Mouse (Mus musculus) left cerebral cortex, postnatal 25 days (tissue): ENCODE results near the gene Pign. TPM values are rescaled to one million over a fixed set of nuclear protein-coding genes. Genes with fewer than 3 reads are reported as not detected.

ENCODE experiments used
- DNase-seq, 2 experiments: peaks; one replicate each; pipeline ENCODE4 v3.0.0; 2022; ENCODE audit warnings: low spot score in 2 of 2, mixed read lengths in 1 of 2
- intact Hi-C: fragments of 180-260 bp; cut with DNase I; formaldehyde crosslinking; loops from one replicate; pipeline ENCODE4 v1.15.1; 2025
- total RNA-seq, 2 experiments: library from RNA; stranded (reverse); gene quantifications; 2 replicates each; pipeline ENCODE4 v1.2.3; 2021

Gene Pign
- 10 to 100 TPM; 12.9 to 17.8 TPM for total RNA-seq

DNA sequence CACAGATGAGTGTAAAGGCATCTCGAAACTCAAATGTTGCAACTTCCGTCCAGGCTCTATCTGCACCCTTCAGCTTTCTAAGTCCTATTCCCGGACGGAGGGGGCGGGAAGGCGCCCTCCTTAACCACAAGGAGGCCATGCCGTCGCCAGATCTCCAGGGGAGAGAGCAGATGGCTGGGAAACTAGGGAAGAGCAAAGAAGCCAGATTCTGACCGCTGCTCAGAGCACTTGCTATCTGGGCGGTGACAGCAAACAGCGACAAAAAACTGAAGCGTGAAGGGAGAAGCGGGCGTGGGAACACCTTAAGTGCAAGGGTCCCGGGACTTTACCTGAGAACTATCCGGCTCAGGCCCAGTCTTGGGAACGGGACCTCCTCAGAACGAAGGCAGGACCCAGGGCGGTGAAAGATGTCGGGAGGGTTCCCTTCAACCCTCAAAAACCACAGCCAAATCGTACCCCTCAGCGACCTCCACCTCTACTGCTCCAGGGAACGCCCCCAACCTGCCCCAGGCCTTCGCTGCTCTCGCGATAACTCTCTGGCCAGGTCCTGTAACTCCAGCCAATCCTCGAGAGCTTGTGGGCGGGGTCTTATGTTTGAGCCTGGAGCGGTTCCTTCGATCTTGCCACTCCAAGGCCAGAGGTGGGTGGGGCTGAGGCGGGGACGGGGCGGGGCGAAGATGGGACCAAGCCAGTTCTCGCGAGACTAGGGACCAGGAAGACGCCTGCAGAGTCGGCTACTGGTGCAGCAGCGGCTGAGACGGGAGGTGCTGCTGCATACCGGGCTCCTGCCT lies at the start of gene Pign, which contains the start of gene Relch:
Gene Pign, minus strand, starts transcription at position 507 of the 791 bp plus-strand sequence.
Gene Relch, plus strand, starts transcription at position 691 of the 791 bp plus-strand sequence.
- intact Hi-C loops: loop anchor here (5.0 kb wide), 1 partner anchor 329 kb away; the partner anchor contains the start of gene Zcchc2
- DNase-seq: peak; percentile 96 to 99

DNA sequence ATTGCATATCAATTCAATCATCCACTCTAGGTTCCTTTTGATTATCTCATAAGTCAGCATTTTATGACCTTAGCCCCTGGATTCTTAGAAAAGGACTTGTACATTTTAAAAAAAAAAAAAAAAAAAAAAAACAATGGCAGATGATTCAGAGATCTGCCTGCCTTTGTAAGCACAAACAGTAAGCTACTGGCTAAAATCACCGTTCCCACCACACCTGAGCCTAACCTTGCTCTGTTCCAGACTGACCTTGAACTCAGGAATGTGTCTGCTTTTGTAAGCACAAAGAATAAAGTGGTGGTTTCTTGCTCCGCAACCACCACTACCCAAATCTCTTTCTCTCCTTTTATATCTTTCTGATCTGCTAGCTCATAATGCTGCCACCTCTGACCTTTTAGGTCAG lies 49.3 kb upstream of the Pign start:
- intact Hi-C loops: no loop called here
- DNase-seq: no peak

DNA sequence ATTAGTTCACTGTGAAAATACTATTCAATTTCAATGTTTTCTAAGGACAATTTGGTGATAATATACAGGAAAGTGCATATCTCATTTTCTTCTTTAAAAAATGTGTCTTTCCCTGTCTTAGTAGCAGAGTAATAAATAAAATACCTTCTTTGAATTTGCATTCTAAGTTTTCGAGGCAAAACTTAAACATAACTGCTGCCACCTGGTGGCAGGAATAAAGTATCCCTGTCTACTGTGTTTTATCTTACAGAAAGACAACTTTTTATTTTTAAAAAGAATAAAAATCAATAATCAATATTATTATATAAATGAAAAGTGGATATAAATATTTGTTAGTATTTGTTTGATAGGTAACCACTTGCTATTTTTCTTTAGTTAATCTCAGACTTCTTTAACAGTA lies 47.8 kb upstream of the Pign start:
- peak in 1 of 2 experiments; percentile 41 for DNase-seq
- intact Hi-C loops: loop anchor here (2.0 kb wide), 1 partner anchor 50 kb away; no protein-coding TSS in a partner anchor

DNA sequence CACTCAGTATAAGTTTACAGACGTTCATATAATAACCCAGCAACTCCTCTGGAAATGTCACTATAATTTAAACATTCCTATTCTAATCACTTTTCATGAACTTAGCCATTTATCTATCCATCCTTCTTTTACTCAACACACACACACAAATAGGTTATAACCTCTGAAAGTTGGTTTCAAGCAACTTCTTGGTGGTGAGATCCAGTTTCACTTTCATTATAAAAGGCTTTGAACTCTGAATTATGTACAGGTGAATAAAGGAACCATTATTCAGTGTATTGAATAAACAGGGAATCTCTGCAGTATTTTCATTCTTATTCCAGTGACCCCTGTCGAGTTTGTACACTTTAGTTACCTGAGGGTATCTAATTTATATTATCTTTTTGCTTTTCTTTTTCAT lies 45.9 kb upstream of the Pign start:
- DNase-seq: no peak
- intact Hi-C loops: no loop called here

DNA sequence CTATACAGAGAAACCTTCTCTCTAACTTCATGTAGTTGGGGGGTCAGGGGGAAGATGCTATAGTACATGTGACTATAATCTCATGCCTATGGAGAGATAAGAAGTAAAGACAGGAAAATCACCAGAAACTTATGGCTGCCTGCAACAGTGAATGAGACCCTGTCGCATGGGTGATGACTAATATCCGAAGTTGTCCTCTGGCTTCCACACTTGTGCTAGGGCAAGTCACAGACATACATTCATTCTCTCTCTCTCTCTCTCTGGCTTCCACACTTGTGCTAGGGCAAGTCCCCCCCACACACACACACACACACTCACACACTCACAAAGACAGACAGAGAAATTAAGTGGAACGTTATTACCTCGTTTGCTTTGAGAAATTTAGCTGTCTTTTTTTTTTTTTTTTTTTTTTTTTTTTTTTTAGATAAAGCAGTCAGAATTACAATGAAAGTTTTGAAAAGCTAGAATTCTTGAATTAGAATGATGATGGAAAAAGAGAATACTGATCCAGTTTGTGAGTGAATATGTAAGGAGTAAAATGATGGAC lies 37.6 kb upstream of the Pign start:
- intact Hi-C loops: no loop called here

DNA sequence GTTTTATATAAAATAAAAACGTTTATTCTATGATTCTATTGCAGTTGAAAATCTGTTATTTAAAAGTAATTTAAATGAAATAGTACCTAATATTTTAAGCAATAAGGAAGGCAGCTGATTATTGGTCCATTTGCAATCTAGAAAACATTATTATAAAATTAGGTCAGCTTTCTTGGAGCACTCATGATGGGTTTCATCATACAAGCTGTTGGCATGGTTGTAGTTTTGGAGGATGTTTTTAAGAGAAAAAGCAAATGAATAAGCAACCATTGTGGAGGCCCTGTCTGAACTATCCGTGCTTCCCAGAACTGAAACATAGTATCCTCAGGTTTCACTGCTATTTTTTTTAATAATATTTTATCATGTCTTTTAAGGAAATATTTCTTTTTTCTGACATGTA lies 32.1 kb upstream of the Pign start:
- no peak for DNase-seq
- intact Hi-C loops: no loop called here

More for the DNA sequence above, 37.6 kb upstream of the Pign start:
- no peak for DNase-seq

DNA sequence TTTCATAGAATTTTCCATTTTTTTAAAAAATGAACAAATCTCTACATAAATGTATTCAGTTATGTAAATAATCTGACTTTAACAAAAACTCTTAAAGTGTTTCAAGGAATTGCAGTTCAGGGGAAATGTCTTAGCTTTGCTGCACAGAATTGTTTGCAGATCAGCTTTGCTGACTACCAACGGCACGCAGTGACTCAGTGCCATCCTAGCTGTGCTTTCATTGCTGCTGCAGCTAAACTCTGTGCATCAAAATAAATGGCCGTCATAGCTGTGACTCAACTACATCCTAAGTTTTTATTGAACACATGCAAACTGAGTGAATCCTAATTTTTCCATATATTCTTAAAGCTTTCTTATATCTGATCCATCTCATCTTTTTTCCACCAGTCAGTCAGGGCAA lies 22.0 kb upstream of the Pign start:
- intact Hi-C loops: no loop called here
- DNase-seq: peak in 1 of 2 experiments; percentile 50

DNA sequence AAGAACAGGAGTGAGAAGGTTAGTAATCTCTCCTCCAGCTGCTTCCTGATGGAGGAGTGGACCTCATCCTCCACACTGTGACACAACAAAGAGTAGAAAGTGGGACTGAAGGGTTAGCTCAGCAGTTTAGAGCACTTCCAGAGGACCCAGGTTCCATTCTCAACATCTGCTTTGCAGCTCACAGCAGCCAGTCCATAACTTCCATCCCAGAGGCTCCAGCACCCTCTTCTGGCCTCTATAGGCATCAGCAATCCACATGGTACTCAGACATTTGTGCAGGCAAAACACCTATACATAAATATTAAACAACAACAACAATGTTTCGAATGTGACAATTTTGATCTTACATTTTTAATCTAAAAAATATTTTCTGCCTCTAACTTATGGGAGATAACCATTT lies 17.1 kb upstream of the Pign start:
- intact Hi-C loops: no loop called here
- DNase-seq: no peak

DNA sequence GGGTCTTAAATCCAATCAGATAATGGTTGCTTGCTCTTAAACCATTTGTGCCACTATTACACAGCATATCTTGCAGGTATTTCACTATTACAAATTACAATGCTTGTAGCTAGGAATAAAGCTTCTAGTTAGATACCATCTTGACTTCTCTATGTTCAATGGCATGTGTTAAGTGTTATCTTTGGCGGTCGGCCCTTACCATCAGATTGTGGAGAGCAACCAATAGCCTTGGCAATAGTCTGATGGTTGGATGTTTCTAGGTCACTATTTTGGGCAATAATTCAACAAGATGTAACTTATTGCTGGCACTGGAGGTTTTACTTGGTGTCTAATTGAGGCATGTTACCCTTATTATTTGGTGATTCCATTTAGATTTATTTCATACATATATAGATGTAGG lies 11.3 kb upstream of the Pign start:
- intact Hi-C loops: no loop called here

DNA sequence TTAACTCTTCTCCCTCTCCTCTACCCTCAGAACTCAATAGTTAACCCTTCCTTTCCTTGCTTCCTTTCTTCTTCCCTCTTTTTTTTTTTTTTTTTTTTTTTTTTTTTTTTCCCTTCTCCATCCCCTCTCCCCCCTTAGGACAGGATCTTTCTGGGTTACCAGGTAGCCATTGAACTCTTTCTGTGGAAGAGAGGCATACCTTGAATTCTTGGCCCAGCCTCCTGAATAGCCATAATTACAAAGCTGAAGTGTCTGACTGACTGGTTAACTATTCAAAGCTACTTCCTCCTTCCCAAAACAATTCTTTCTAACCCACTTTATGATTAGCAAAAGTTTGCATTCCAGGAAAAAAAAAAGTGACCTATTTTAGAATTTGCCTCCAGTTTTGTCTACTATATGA lies 6.2 kb upstream of the Pign start:
- intact Hi-C loops: no loop called here
- no peak for DNase-seq

More for the DNA sequence above, 11.3 kb upstream of the Pign start:
- no peak for DNase-seq

DNA sequence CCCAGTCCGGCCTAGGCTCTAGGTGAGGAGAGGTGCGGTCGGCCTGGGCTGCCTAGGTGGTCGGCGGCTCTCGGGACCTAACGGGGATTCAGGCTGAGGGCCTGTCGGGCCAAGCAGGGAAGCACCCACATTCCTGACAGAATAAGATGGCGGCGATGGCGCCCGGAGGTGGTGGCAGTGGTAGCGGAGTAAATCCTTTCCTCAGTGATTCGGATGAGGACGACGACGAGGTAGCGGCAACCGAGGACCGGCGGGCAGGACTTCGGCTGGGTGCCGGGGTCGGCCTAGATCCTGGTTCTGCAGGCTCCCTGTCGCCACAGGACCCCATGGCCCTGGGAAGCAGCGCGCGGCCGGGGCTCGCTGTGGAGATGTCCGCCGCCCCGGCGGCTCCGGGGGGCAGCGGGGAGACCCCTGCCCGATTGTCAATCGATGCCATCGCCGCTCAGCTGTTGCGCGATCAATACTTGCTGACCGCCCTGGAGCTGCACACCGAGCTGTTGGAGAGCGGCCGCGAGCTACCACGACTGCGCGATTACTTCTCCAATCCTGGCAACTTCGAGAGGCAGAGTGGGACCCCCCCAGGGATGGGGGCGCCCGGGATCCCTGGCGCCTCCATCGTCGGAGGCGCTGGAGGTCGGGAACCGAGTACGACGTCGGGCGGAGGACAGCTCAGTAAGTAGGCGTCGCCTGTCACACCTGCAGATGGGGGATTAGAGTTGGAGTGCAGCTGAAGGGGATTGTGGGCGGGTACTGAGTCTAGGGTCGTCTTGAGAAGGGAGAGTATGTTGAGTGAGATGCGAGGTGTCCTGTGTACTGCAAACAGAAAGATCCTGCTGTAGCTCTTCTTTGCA lies 710 bp upstream of the Pign start:
- intact Hi-C loops: loop anchor here (5.0 kb wide), 1 partner anchor 328 kb away; the partner anchor contains the start of gene Zcchc2
- DNase-seq: no peak

DNA sequence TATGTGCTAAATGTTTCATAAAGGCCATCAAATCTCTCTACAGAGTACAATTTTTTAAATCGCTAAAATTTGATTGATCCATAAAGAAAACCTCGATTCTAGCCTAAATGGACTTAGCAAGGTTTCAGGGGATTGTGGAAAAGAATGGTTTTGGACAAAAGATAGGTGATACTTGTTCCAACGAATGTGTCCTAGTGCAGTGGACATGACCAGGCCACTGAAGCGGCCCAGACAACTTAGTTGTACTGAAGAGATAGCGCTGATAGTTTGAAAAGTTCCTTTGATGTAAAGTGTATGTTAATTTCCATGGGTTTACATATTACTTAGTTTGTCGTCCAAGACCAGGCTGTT lies 682 bp downstream of the Pign start:
- intact Hi-C loops: loop anchor here (5.0 kb wide), 1 partner anchor 330 kb away; the partner anchor contains the start of gene Zcchc2

DNA sequence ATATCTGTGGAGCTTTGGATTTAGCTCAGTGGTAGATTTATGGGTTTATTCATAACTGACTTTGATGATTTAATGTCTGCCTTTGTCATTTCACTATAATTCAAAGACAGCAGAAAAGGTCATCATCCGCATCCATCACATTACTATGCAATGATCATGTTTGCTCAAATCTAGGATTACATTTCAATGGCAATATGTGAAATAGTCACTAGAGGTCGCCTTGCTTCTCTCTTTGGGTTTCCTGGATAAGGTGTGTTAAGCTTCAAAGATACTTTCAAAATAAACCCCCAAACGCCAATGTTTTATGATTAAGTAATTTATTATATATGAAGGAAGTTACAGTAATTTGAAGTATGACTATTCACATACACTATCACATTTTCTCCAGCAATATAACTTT lies 3.5 kb downstream of the Pign start:
- intact Hi-C loops: loop anchor here (2.0 to 5.0 kb wide), 2 partner anchors 51 to 332 kb away; partner anchors contain the start of gene Zcchc2
- DNase-seq: peak; percentile 49 to 72

More for the DNA sequence above, 682 bp downstream of the Pign start:
- DNase-seq: no peak

DNA sequence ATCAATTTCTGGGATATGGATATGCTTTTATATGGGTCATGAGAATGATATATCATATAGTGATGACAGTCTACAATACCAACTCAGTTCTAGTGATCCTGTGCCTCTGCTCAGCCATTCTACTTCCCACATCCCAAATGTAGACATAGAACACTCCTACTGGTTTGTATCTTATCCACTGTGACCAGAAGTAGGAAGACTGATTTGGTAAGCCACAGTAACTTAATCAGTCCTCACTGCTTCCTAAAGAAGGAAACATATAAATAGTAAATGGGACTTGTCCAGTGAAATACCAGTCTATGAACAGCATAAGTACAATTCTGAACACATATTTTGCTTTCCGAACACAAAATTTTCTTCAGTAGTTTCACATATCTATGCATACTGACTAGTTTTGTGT lies 9.5 kb downstream of the Pign start:
- DNase-seq: no peak
- intact Hi-C loops: no loop called here

DNA sequence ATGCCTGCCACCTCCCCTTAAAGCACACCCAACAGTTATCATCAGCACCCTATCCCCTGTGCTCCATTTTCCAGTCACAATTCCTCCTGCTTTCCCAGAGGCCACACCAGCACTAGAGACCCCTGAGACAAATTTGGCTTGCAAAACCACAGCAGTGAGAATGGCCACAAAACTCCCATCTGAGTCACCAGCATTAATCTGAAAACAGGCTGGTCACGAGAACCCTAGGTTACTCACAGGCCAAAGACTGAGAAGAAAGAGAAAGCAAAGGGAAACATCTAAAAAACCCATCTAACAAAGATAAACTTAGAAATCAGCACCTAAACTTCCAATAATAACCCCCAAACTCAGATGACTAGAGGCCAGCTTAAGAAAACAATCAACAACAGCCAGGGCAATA lies 12.8 kb downstream of the Pign start:
- intact Hi-C loops: no loop called here
- no peak for DNase-seq

DNA sequence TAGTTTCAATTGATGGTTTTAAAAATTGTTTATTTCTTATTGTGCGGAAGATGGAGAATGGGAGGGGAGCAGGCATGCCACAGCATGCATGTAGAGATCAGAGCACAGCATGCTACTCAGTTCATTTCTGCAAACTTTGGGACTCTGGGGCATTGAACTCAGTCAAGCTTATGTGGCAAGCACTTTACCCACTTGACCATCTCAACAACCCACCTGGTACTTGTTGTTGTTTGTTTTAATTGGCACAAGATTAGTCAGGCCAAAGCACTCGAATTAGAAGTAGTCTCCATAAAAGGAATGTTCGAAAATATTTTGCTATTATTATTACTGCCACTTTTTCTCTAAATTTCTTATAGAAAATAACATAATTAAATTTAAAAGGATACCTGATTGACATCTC lies 19.4 kb downstream of the Pign start:
- no peak for DNase-seq
- intact Hi-C loops: no loop called here

DNA sequence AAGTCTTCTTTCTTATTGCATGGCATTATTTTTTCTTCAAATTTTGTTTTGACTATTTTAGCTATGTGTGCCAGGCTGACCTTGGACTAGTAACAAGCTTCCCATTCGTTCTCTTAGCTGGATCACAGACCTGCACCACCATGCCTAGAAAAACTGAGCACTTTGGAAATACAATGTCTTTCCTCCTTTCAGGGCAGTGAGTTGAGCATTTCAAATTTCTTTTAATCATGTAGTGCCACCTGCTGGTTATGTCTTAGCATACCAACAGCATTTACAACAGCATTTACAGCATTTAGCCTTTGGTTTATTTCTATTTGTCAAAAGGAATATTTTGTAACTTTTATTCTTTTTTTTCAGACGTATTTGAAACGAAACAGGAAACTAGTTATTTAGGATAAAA lies 33.0 kb downstream of the Pign start:
- DNase-seq: peak; percentile 47 to 71
- intact Hi-C loops: loop anchor here (1.0 to 5.0 kb wide), 3 partner anchors 538 to 1832 kb away; no protein-coding TSS in a partner anchor

DNA sequence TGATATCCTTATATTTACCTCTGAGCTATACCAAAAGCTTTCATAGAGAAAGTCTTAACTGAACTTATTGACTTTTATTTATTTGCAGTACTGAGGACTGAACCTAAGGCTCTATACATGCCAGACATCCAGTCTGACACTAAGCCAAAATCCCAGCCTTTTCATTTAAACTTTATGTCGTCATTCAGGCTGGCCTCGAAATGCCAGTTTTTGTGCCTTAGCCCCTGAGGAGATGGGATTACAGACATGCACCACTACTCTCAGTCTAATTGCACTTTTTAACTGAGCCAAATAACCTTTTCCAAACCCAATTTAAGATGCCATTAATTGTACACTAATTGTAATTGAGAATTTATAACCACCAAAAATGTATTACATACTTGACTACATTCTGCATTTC lies 73.8 kb downstream of the Pign start:
- intact Hi-C loops: no loop called here
- DNase-seq: no peak

DNA sequence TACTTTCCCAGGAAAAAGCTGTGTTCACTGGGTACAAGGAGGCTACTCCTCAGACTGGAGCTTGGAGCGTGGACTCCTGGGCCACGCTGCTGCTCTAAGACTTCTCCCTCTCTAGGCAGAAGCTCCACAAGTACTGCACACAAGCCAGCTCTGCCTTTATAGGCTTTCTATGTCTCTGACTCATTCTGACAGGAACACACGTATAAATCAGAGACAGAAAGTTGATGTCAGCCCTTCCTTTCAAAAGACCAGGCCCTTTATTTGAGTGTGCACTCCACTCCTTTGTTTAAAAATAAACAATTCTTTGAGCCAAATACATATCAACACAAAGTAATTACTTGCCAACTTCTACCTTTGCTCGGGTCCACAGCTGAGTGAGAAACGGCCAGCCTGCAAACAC lies 74.8 kb downstream of the Pign start:
- DNase-seq: no peak
- intact Hi-C loops: no loop called here

DNA sequence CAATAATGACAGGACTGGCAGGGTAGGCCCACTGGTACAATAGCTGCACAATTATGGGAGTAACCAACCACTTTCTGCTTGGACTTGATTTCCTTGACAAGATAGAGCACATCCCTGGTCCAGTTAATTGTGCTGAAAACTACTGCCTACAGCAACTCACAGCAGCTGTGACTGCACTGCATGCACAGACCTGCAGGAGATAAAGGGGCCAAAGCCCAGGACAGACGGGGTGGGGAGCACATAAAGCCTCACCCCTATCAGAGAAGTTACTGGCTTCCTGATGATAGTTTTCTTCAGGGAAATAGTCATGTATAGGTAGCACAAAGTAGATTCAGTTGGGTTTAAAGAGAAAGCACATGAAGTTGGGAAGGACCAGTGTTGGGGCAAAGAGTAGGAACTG lies 80.7 kb downstream of the Pign start:
- no peak for DNase-seq
- intact Hi-C loops: no loop called here
